Mouse (Mus musculus) lung, postnatal 14 days (tissue): Measurements from ENCODE around the gene Vrk2.

Experiments
- DNase-seq: peaks from one replicate; pipeline ENCODE4 v3.0.0; 2021

Gene Vrk2

DNA sequence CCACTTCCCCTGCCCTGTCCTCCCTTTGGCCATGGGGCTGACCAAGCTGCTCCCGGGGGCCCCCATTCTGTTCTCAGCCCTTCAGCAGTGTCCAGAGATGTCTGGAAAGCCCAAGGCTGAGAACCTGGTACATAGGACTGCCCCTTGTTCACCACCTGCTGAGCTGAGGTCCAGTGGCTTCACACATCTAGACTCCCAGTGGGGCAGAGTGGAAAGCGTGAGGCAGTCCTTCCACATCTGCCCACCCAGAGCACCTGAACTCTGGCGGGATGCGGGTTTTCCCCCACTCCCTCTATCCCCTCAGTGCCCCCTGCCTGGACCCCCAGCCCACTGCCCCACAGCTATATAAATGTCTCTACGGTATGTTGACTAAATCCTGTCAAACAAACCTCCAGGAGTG lies 56.0 kb downstream of the Vrk2 start:
- no peak for DNase-seq

DNA sequence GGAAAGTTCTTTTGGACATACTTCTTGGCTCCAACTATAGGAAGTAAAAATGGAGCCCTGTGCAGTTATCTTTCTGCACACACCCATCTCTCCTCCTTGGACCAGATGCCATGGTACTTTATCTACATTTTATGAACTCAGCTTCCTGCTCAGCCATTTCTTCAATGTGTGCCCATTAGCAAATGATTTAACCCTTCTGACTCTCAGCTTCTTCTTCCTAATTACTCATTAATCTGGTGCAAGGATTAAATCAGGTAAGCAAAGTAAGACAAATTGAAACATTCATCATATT lies 60.0 kb downstream of the Vrk2 start:
- DNase-seq: no peak

DNA sequence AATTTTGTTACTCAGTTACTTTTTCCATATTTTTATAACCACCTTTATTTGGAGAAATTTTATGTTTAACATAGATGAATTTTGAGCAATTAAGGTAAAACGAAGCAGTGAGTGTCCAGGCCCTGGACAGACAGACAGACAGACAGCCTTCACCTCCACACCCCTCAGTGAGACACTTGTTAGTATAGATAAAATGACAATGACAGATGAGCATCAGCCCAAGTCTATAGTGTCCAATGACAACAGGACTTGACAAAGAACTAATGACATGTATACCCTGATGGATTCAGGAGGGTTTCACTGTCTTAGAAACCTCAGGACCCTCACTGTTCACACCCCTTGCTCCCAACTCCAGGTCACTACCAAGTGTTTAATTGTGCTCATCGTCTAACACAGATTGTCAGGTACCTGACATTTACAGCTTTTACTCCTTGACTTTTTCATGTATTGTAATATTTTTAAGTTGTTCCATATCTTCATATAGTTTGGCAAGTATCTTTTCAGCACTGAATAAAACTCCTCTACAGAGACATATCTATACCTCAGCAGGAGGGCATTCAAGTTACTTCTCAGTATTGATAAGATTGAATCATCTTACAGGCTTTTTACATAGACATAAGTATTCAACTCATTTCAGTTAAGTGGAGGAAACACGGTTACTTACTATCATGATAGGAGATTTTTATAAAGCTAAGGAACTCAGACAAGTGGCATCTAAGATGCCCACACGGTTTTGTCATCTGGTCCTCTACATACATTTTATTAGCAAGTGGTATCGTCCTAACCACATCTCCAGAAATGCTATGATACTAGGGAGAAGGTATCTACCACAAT lies 60.6 kb downstream of the Vrk2 start:
- no peak for DNase-seq

DNA sequence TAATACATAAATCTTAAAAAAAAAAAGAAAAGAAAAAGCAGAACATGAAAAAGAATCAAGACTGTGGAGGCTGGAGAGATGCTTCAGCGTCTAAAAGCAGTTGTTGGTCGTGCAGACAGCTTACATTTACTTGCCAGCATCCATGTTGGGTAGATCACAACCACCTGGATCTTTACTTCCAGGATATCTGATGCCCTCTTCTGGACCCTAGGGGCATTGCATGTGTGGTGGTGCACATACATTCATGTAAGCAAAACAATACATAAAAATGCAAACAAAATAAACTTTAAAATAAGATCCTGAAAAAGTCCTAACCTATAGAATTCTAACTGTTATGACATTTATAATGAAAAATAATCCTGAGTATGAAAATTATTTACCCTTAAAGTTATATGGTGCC lies 66.9 kb downstream of the Vrk2 start:
- DNase-seq: no peak

DNA sequence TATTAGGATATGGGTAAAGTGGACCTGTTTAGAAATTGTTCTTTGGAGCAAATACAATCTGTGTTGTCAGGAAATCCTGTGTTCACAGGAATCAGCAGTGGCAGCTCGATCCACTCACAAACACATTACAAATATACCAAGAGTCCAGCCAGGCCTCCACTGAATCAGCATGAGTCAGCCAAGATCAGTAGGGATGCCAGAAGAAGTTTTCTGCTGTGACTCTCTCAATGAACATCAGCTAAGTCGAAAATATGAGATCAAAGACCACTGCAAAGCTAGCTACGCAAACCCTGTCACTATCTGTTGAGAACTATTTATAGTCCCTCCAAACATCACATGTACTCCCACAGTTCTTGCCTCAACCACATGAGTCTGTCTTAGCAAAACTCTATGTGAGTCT lies 74.8 kb downstream of the Vrk2 start:
- no peak for DNase-seq

DNA sequence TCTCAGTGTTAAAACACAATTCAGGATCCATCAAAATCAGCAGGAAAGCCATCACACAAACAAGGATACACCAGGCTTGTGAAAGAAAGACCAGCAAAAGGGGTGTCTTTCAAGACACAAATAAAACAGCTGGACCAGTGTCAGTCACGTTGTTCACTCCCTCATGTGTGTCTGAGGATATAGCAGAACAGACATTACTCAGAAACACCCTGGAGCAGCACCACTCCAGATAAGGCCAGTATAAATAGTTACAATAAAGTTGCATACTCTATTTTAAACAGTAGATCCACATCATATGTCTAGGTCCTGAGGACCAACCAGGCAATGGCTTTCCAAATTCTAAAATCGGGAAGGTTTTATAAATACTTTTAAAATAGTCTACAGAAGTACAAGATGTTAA lies 77.7 kb downstream of the Vrk2 start:
- DNase-seq: no peak

DNA sequence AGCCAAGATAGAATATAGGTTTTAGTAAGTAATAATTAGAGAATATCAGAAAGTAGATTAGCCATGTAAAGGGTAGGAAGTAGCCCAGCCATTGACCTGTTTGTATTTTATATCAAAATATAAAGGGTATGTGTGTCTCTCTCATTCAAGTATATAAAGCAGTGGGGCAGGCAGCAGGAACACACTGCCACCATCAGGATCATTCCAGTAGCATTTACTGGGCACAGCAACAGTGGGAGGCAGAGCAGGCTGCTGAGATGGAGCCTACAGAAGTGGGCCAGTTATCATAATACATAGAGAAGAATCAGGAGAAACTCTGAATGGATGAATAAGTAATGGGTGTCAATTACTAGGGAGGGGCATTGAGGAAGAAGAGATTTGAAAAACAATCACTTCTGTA lies 80.1 kb downstream of the Vrk2 start:
- DNase-seq: no peak

DNA sequence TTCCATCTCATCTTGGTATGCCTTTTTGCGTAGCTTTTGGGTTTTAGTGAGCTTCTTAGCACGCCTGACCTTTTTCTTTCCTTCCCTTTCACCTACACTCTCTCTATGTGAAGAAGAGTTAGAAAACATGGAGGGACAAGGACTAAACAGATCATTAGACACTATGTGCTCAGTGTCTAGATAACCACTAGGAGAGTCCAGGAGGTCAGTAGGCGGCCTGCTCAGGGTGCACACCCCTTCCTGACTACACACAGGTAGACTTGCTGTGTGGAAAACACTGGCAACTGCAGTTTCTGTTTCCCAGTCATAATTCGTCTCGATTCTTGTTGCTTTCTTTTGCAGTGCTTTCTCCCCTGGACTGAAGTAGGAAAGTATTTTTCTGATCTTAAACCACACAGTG lies 97.8 kb downstream of the Vrk2 start:
- no peak for DNase-seq

DNA sequence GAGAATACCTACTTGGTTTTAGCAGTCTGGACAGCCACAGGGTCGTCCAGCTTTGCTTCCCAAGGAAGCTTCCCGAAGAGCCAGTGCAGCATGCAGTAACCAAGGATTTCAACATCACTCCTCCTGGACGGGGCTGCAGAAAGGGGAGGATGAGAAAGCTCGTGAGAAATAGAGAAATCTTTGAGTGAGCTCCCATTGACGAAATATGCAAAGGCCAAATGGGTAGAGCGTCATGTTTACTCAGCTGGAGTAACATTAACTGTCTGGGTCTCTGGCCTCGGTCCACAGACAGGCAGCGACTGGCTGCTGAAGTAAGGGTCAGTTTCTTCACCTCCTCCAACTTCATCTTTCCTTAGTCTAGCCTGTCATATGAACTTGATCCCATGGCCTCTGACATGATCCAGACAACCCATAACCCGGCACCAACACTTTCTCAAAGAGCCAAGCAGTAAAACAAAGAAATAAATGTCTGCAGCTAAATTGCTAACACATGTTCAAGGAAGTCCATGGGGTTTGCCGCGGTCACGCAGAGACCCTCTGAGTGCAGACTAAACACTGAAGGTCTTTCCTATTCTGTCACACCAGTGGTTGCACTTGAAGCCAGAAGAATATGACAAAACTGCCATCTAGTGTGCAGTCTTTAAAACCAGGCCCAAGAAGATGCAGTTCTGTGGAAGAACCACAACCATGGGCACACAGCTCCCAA lies 103.9 kb downstream of the Vrk2 start:
- peak; percentile 17 for DNase-seq

DNA sequence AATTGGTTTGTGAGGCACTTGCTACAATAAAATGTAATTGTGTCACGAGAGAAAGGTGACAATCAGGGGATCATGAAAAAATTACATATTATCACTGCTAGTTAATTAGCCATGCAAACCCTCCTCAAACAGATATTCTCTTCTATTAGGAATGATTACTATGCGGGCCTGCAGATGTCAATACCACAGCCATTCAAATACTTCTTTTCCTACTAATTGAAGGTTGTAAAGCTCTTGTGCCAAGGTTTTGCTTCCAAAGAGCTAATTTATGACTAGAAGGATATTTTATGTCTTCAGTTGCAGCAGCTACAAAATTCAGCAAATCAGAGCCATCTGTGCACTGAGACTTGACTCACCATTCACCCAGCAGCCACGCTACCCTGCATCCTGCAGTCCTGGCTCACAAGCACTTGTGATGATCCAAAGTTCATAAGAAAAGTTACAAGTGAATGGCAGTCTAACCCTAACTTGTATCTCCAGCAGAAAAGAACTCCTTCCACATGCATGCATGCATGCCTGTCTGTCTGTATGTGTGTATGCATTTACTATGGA lies 112.0 kb downstream of the Vrk2 start:
- DNase-seq: no peak

DNA sequence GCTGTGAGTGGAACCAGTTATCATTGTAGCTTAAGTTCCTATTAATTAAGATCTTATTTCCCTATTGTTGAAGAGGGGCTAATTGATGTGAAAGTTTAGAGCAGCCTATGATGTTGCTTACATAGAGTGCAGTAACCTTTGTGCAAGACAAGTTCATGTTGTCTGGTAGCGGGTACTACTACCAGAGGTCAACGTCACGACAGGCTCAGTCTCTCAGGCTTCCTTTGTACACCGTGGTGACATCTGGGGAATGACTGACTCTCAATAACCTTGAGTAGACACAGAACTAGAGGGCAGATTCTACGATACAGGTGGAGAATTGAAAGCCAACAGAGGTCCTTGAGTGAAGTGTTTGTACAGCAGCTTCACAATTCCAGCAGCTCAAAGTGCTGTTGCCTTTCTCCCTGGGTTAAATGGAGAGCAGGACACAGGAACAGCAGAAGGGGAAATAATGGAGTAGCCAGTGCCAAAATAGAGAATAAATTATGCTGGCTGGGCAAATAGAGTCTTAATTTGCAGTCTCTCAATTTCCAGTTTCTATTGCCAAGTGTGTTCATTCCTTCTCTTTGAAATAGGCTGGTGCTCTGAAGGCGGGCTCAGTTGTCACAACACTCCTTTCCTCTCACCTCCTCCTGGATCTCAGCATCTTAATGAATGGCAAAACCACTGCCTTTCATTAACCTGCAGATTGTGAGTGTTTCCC lies 116.6 kb downstream of the Vrk2 start:
- no peak for DNase-seq

DNA sequence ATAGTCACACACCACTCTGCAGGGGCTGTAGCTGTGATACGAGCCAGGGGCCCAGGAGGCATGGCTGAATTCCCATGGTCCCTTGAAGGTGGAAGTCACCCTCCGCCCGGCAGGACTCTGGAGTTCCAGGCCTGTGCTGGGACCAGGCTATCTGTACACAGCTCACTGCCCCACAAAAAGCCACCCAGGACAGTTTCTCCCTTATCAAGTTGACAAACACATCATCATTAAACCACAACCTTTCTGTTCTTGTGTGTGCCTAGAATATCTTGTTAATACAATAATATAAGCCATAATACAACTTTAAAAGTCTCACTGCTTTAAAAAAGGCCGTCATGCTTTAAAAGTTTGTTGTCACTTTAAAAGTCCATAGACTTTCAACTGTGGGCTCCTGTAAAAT lies 139.7 kb downstream of the Vrk2 start:
- DNase-seq: no peak

DNA sequence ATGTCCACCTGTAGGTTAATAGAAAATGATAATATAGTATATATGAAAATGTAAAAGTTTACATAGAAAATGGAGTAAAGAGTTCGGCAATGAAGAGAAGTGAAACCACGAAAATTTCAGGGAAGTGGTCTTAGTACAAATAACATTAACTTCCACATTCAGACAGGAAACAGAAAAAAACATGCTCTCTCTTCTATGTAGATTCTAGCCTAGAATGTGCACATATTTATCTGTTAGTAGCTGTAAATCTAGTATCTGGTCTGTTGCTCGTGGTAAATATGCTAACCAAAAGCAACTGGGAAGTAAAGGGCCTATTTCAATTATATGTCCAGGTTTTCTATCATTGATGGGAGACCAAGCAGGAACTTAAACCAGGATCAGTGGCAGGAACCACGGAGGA lies 141.1 kb downstream of the Vrk2 start:
- no peak for DNase-seq

DNA sequence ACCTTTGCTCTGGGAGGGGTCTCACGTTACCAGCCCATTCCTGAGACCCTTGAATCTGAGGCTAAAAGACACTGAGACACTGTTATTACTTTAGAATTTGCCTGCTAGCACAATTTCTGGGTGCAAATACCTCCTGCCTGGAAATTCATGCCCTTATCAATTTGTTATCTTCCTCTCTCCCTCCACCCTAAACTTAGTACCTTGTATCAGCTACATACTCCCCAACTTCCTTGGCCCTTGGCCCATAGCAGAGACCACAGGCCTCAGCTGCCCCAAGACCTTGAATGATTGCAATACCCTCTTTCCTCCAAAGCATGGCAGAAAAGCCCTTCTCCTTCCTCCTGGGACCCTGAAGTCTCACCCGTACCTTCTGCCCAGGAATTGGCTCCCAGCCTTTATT lies 142.6 kb downstream of the Vrk2 start:
- DNase-seq: no peak

DNA sequence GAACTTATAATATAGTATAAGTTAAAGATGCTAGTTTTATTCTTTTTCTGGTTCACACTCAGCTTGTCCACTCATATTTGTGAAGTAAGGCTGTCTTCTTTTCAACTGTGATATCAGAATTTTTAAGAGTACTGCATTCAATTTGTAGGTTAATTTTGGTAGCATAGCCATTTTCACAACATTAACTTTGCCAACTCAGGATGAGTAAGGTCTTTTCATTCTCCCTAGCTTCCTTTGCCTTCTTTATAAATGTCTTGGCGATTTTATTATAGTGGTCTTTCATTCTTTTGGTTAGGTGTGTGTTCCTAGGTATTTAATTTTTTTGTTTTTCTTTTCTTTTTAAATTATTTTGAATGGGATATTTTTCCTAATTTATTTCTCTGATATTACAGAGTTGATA lies 143.2 kb downstream of the Vrk2 start:
- no peak for DNase-seq

DNA sequence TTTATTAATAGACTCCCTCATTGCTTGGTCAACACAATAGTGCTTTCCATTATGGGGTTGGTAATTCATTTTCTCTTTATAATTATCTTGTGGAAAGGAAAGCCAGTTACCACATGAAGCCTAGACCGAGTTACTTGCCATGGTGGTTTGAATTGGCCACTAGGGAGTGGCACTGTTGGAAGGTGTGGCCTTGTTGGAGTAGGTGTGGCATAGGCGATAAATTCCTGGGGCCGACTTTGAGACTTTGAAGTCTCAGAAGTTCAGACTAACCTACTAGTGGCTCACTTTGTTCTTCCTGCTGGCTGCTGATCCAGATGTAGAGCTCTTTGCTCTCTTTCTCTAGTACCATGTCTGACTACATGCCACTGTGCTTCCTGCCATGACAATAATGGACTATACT lies 144.0 kb downstream of the Vrk2 start:
- no peak for DNase-seq

DNA sequence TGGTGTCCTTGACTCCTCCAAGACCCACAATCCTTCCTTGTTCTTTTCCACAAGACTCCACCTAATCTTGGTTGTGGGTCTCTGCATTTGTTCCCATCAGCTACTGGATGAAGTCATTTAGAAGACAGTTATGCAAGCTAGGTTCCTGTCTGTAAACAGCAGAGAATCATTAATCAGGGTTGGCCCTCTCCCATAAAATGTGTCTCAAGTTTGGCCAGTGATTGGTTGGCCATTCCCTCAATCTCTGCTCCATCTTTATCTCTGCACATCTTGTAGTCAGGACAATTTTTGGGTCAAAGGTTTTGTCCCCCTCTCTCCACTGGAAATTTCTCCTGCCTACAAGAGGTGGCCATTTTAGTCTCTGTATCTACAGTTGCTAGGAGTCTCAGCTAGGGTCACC lies 149.4 kb downstream of the Vrk2 start:
- DNase-seq: no peak

DNA sequence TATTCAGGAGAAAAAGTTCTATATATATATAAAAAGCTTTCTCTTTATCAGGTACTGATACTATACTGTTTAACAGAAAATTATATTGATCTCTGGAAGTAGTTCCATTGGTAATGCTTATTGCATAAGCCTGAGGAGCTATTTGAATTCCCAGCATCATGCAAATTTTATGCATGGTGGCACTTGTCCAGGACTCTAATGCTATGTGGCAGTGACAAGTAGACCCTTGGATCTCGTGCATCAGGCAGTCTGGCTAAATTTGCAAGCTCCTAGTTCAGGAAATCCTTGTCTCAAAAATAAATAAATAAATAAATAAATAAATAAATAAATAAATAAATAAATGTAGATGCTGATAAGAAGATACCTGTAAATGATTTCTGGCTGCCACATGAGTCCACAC lies 152.7 kb downstream of the Vrk2 start:
- DNase-seq: no peak

DNA sequence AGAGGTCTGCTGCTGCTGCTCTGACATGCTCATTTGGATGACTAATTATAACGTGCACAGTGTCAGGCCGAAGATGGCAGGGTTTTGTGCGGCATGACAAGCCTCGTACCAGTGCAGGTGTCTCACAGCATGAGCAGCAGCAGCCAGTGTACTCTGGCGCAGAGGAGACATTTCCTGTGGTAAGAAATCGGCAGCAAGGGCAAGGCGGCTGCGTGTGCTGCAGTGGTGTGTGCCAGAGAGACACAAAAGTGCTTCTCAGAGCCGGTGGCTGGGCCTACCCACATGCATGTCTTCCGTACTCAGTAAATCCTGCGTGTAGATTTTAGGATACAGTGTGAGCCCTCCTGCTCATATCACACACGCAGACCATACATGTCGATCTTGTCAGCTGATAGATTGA lies 156.0 kb downstream of the Vrk2 start:
- no peak for DNase-seq

DNA sequence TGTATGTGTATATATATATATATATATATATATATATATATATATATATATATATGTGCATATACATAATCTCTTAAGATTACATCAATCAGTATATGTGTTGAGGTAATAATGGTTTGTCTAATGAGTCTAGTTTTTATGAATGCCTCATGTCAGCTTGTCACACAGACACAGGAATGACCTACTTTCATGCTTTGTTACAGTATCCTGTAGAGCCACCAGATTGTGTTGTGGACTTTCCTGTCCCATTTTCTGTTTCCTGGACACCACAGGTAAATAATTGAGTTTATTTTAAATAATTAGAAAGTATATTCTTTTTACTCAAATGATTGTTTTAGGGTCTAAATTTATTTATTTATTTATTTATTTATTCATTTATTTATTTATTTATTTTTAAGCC lies 159.6 kb downstream of the Vrk2 start:
- DNase-seq: no peak

DNA sequence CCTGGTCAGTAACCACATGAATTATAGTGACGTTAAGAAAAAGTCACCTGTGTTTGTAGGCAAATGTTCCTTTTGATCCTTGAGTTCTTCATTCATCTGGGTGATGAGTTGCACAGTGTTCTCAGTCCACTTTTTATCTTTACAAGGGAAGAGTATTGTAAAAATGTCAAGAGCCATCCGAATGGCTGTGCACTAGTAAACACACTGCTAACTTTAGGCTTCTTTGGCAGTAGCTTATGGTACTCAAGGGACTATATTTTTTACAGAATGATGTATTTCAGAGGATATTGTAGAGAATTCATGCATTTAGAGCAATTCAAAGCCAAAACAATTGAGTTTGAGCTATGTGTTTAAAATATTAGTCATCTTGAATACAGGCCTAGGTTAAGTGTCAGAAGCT lies 172.3 kb downstream of the Vrk2 start:
- DNase-seq: no peak
